Mouse (Mus musculus) myocyte (in vitro differentiated cells): ENCODE data around the gene Hnrnpul1. TPM values are rescaled to one million over a fixed set of nuclear protein-coding genes. Genes with fewer than 3 reads are reported as not detected.

Experiments used
- H3K27me3 ChIP-seq: one replicate; pipeline ENCODE4 v1.6.1; 2011; ENCODE audit not compliant: control insufficient read depth, insufficient read depth, insufficient read length
- H3K36me3 ChIP-seq: one replicate; pipeline ENCODE4 v1.6.1; 2011; ENCODE audit not compliant: control insufficient read depth, insufficient read depth
- H3K4me2 ChIP-seq: one replicate; pipeline ENCODE4 v1.6.1; 2011; ENCODE audit warnings: low read depth, control low read depth
- H3K4me3 ChIP-seq: one replicate; pipeline ENCODE4 v1.5.1; 2011; ENCODE audit warnings: mild to moderate bottlenecking, control low read depth, moderate library complexity
- H3K79me2 ChIP-seq: one replicate; pipeline ENCODE4 v1.6.1; 2011; ENCODE audit not compliant: control insufficient read depth, insufficient read depth
- H3ac ChIP-seq: one replicate; pipeline ENCODE4 v1.6.1; 2011; ENCODE audit not compliant: control insufficient read depth, insufficient read length
- CEBPB ChIP-seq: IDR thresholded peaks from 2 replicates; pipeline ENCODE4 v1.6.1; 2011; ENCODE audit warnings: mild to moderate bottlenecking, moderate library complexity; ENCODE audit not compliant: poor library complexity, insufficient read depth, severe bottlenecking
- E2F4 ChIP-seq: IDR thresholded peaks from one replicate; pipeline ENCODE4 v1.6.1; 2011; ENCODE audit warnings: mild to moderate bottlenecking, control low read depth, moderate library complexity; ENCODE audit not compliant: insufficient read depth
- MAX ChIP-seq: IDR thresholded peaks from one replicate; pipeline ENCODE4 v1.6.1; 2011; ENCODE audit warnings: low read depth, mild to moderate bottlenecking, control low read depth
- MYOD1 ChIP-seq, 3 experiments: IDR thresholded peaks; one replicate each; pipeline ENCODE4 v1.6.1; 2011; ENCODE audit warnings: control low read depth in 2 of 3, low read depth in 2 of 3, mild to moderate bottlenecking in 2 of 3, moderate library complexity in 1 of 3; ENCODE audit not compliant: insufficient read length in 2 of 3, control insufficient read depth in 1 of 3
- MYOG ChIP-seq, 3 experiments: IDR thresholded peaks; one replicate each; pipeline ENCODE4 v1.6.1; 2011; ENCODE audit warnings: control low read depth in 2 of 3, low read depth in 2 of 3, mild to moderate bottlenecking in 2 of 3; ENCODE audit not compliant: insufficient read length in 2 of 3, control insufficient read depth in 1 of 3, insufficient read depth in 1 of 3
- POLR2A ChIP-seq: IDR thresholded peaks from one replicate; pipeline ENCODE4 v1.6.1; 2011; ENCODE audit warnings: low read depth, mild to moderate bottlenecking, control low read depth, moderate library complexity; ENCODE audit not compliant: insufficient read length
- POLR2AphosphoS2 ChIP-seq: IDR thresholded peaks from one replicate; pipeline ENCODE4 v1.6.1; 2011; ENCODE audit warnings: low read depth, control low read depth; ENCODE audit not compliant: insufficient read length
- REST ChIP-seq: IDR thresholded peaks from one replicate; pipeline ENCODE4 v1.6.1; 2011; ENCODE audit warnings: mild to moderate bottlenecking, control low read depth, moderate library complexity; ENCODE audit not compliant: insufficient read depth, insufficient read length
- SRF ChIP-seq: IDR thresholded peaks from one replicate; pipeline ENCODE4 v1.6.1; 2011; ENCODE audit warnings: low read depth; ENCODE audit not compliant: control insufficient read depth, insufficient read length
- TCF12 ChIP-seq: IDR thresholded peaks from one replicate; pipeline ENCODE4 v1.6.1; 2011; ENCODE audit warnings: mild to moderate bottlenecking, control low read depth; ENCODE audit not compliant: poor library complexity, insufficient read depth, severe bottlenecking
- TCF3 ChIP-seq: IDR thresholded peaks from one replicate; pipeline ENCODE4 v1.6.1; 2011; ENCODE audit warnings: low read depth, control low read depth; ENCODE audit not compliant: insufficient read length
- USF1 ChIP-seq: IDR thresholded peaks from one replicate; pipeline ENCODE4 v1.6.1; 2011; ENCODE audit warnings: low read depth, mild to moderate bottlenecking, control low read depth, moderate library complexity
- polyA plus RNA-seq: library from polyadenylated mRNA; unstranded; fragments of >200 nt; fragmentation: generic; extraction: Trizol; gene quantifications from one replicate; pipeline ENCODE4 v1.2.1, GENCODE M21; 2012; ENCODE audit warnings: missing spikeins

Gene Hnrnpul1
- polyA plus RNA-seq, 1 experiment, result 76.2 TPM

GRCm38 (mm10) chr7:25788220-25789128 lies 33.9 kb upstream of the Hnrnpul1 start, which contains the start of gene Axl:
Gene Axl, minus strand, starts transcription at chr7:25788705.
- Histone ChIP-seq H3K4me3 (peak within 1 kb of the TSS; percentile 73), H3K4me2 (peak within 1 kb of the TSS; percentile 78), H3K79me2 (peaks cover 32% of the 10 kb centered on the region), H3ac (peak within 1 kb of the TSS; percentile 32), H3K36me3 (no peaks in the 10 kb centered on the region), H3K27me3 (no peaks in the 10 kb centered on the region)
- TF ChIP-seq REST (no peak), CEBPB (no peak), TCF12 (no peak), MYOD1 (IDR thresholded peaks at IDR 0.05; ENCODE audit: control insufficient read depth in 1 of 3, insufficient read length in 2 of 3, low read depth in 2 of 3) (peak in 2 of 3 experiments; percentile 34 to 41), MYOG (IDR thresholded peaks at IDR 0.05; ENCODE audit: control insufficient read depth in 1 of 3, insufficient read depth in 1 of 3, insufficient read length in 2 of 3, low read depth in 2 of 3) (peak in 1 of 3 experiments; percentile 49), POLR2AphosphoS2 (peak; percentile 7), TCF3 (no peak), MAX (no peak), POLR2A (peak; percentile 52)

GRCm38 (mm10) chr7:25787456-25788219 lies 33.1 kb upstream of the Hnrnpul1 start:
- H3K36me3 ChIP-seq, result no peaks in the 10 kb centered on the region
- TF ChIP-seq REST, result no peak
- no peak for TF ChIP-seq MAX
- no peak for TF ChIP-seq SRF
- TF ChIP-seq MYOD1 (IDR thresholded peaks at IDR 0.05; ENCODE audit: control insufficient read depth in 1 of 3, insufficient read length in 2 of 3, low read depth in 2 of 3), result no peak
- TF ChIP-seq POLR2AphosphoS2, result no peak
- TF ChIP-seq POLR2A, result no peak
- H3K79me2 ChIP-seq, result peaks cover 32% of the 10 kb centered on the region
- H3K27me3 ChIP-seq, result no peaks in the 10 kb centered on the region
- H3K4me3 ChIP-seq, result peak overlapping the region; percentile 73
- peak overlapping the region; percentile 32 for H3ac ChIP-seq
- peak overlapping the region; percentile 78 for H3K4me2 ChIP-seq

- TF ChIP-seq USF1 (peak; percentile 57), MAX (no peak), MYOD1 (IDR thresholded peaks at IDR 0.05; ENCODE audit: control insufficient read depth in 1 of 3, insufficient read length in 2 of 3, low read depth in 2 of 3) (peak in 2 of 3 experiments; percentile 2 to 5)
- peak overlapping the region; percentile 78 for H3K4me2 ChIP-seq
- peak overlapping the region; percentile 73 for H3K4me3 ChIP-seq
- H3K36me3 ChIP-seq, result no peaks in the 10 kb centered on the region
- H3K27me3 ChIP-seq, result no peaks in the 10 kb centered on the region
- H3ac ChIP-seq, result no peak overlapping the region
- peaks cover 32% of the 10 kb centered on the region for H3K79me2 ChIP-seq
Measured at GRCm38 (mm10) chr7:25786974-25787373, 32.4 kb upstream of the Hnrnpul1 start.

- TF ChIP-seq MYOD1 (IDR thresholded peaks at IDR 0.05; ENCODE audit: control insufficient read depth in 1 of 3, insufficient read length in 2 of 3, low read depth in 2 of 3) (no peak), SRF (no peak), USF1 (no peak), MAX (no peak), REST (no peak), MYOG (IDR thresholded peaks at IDR 0.05; ENCODE audit: control insufficient read depth in 1 of 3, insufficient read depth in 1 of 3, insufficient read length in 2 of 3, low read depth in 2 of 3) (no peak), E2F4 (no peak), CEBPB (no peak), TCF12 (no peak), TCF3 (no peak), POLR2AphosphoS2 (no peak), POLR2A (no peak)
Measured at GRCm38 (mm10) chr7:25785752-25786151, 31.2 kb upstream of the Hnrnpul1 start.

GRCm38 (mm10) chr7:25784808-25785207 lies 30.3 kb upstream of the Hnrnpul1 start:
- Histone ChIP-seq H3K27me3 (no peaks in the 10 kb centered on the region), H3K4me2 (peak overlapping the region; percentile 78), H3K4me3 (no peak overlapping the region), H3ac (no peak overlapping the region), H3K36me3 (no peaks in the 10 kb centered on the region), H3K79me2 (peaks cover 33% of the 10 kb centered on the region)
- no peak for TF ChIP-seq POLR2AphosphoS2
- no peak for TF ChIP-seq TCF3
- TF ChIP-seq USF1, result no peak
- TF ChIP-seq MYOG (IDR thresholded peaks at IDR 0.05; ENCODE audit: control insufficient read depth in 1 of 3, insufficient read depth in 1 of 3, insufficient read length in 2 of 3, low read depth in 2 of 3), result no peak
- no peak for TF ChIP-seq TCF12
- TF ChIP-seq MYOD1 (IDR thresholded peaks at IDR 0.05; ENCODE audit: control insufficient read depth in 1 of 3, insufficient read length in 2 of 3, low read depth in 2 of 3), result no peak
- TF ChIP-seq CEBPB, result no peak
- no peak for TF ChIP-seq REST
- TF ChIP-seq POLR2A, result no peak
- TF ChIP-seq E2F4, result no peak
- TF ChIP-seq MAX, result no peak
- no peak for TF ChIP-seq SRF

More at GRCm38 (mm10) chr7:25785752-25786151, 31.2 kb upstream of the Hnrnpul1 start:
- Histone ChIP-seq H3K4me2 (peak overlapping the region; percentile 78), H3K4me3 (peak overlapping the region; percentile 73), H3K27me3 (no peaks in the 10 kb centered on the region), H3K79me2 (peaks cover 32% of the 10 kb centered on the region), H3K36me3 (no peaks in the 10 kb centered on the region), H3ac (no peak overlapping the region)
